Mouse (Mus musculus) kidney, postnatal 0 days (tissue): Measurements from ENCODE around the gene Gm20390. TPM values are rescaled to one million over a fixed set of nuclear protein-coding genes. Genes with fewer than 3 reads are reported as not detected.

Experiments
- ATAC-seq: fragments of 200-750 bp; cut with Nextera tagmentation; replicated peaks from 2 replicates; pipeline ENCODE4 v1.8.0; 2017; ENCODE audit warnings: low read depth, moderate number of reproducible peaks, moderate TSS enrichment, moderate library complexity; ENCODE audit not compliant: low FRiP score
- DNase-seq: peaks from one replicate; pipeline ENCODE4 v3.0.0-alpha.2; 2016; ENCODE audit warnings: low spot score
- H3K27ac ChIP-seq: fragments of 300-500 bp; sonication (generic); 2 replicates; pipeline ENCODE4 v1.5.1; 2014; ENCODE audit warnings: mild to moderate bottlenecking
- H3K27me3 ChIP-seq: fragments of 300-500 bp; sonication (generic); 2 replicates; pipeline ENCODE4 v1.6.1; 2014; ENCODE audit warnings: low read length, mixed read lengths; ENCODE audit not compliant: insufficient read depth
- H3K36me3 ChIP-seq: fragments of 300-500 bp; sonication (generic); 2 replicates; pipeline ENCODE4 v1.6.1; 2014; ENCODE audit warnings: low read length, mixed read lengths; ENCODE audit not compliant: insufficient read depth
- H3K4me1 ChIP-seq: fragments of 300-500 bp; sonication (generic); replicated peaks from 2 replicates; pipeline ENCODE4 v1.6.1; 2014; ENCODE audit warnings: antibody characterized with exemption, low read length, mixed read lengths; ENCODE audit not compliant: insufficient read depth
- H3K4me2 ChIP-seq: fragments of 300-500 bp; sonication (generic); 2 replicates; pipeline ENCODE4 v1.6.1; 2014; ENCODE audit warnings: mild to moderate bottlenecking, low read length, moderate library complexity, mixed read lengths
- H3K4me3 ChIP-seq: fragments of 300-500 bp; sonication (generic); replicated peaks from 2 replicates; pipeline ENCODE4 v1.5.1; 2014; ENCODE audit warnings: low read depth, low read length
- H3K9ac ChIP-seq: fragments of 300-500 bp; sonication (generic); 2 replicates; pipeline ENCODE4 v1.6.1; 2014; ENCODE audit warnings: low read depth, low read length
- H3K9me3 ChIP-seq: fragments of 300-500 bp; sonication (generic); replicated peaks from 2 replicates; pipeline ENCODE4 v1.6.1; 2016; ENCODE audit warnings: low read length, inconsistent platforms, mixed read lengths
- CTCF ChIP-seq: IDR thresholded peaks from 2 replicates; pipeline ENCODE4 v1.5.1; 2016; ENCODE audit warnings: antibody characterized with exemption, low read depth, mild to moderate bottlenecking, moderate library complexity
- WGBS: fragments of 180-500 bp; shearing (Covaris S2); extraction: QIAGEN DNeasy Blood & Tissue Kit; methylation state at CpG from one replicate; pipeline ENCODE4 v1.1.7; 2014; 5-methylcytosine and 5-hydroxymethylcytosine counted together
- polyA plus RNA-seq: library from polyadenylated mRNA; unstranded; fragments of >200 nt; fragmentation: Nextera tagmentation; extraction: Ambion mirVana; gene quantifications from 2 replicates; pipeline ENCODE4 v1.2.1, GENCODE M21; 2015

Gene Gm20390
- polyA plus RNA-seq, 1 experiment from 2014 or later = 353 TPM

DNA sequence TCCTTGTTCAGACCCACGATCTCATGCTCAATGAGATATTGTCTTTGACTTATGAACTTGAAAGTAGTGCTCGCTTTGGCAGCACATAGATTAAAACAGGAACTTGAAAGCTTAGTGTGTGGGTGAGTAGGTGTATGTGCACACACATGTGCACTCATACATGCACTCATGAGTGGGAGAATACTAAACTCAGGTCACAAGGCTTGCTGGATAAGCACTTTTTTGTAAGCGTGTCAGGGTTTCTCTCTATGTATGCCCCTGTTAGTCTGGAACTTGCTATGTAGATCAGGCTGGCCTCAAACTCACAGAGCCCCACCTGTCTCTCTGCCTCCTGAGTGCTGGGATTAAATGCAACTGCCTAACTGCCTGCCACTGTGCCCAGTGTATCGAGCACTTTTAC lies 18.9 kb upstream of the Gm20390 start:
- Histone ChIP-seq H3K9me3 (no peaks in the 10 kb centered on the region), H3K27me3 (no peaks in the 10 kb centered on the region), H3K4me3 (no peak overlapping the region), H3K36me3 (no peaks in the 10 kb centered on the region), H3K27ac (peak overlapping the region; percentile 81; the same call in 1 of the 2 replicates), H3K4me2 (no peak overlapping the region), H3K4me1 (peaks cover 8% of the 10 kb centered on the region; the same call in 1 of the 2 replicates), H3K9ac (no peak overlapping the region)
- no peak for TF ChIP-seq CTCF
- ATAC-seq (no peak), DNase-seq (no peak)
- WGBS = 82% methylated on average over 4 of the region's 4 CpGs

DNA sequence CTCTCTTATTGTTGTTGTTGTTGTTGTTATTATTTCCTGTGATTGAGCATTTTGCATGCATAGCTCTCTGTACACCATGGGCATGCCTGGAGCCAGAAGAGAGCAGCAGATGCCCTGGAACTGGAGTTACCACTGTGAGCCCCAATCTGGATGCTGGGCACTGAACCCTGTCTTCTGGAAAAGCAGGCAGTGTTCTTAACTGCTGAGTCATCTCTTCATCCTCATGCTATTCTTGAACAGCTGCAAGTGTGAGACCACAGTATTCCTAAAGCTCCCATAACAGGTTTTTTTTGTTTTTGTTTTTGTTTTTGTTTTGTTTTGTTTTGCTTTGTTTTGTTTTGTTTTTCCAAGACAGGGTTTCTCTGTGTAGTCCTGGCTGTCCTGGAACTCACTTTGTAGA lies 18.2 kb upstream of the Gm20390 start:
- Histone ChIP-seq H3K9me3 (no peaks in the 10 kb centered on the region), H3K4me1 (peaks cover 8% of the 10 kb centered on the region; the same call in 1 of the 2 replicates), H3K27ac (no peak overlapping the region), H3K27me3 (no peaks in the 10 kb centered on the region), H3K4me3 (no peak overlapping the region), H3K9ac (no peak overlapping the region), H3K4me2 (no peak overlapping the region), H3K36me3 (no peaks in the 10 kb centered on the region)
- no peak for ATAC-seq
- no peak for TF ChIP-seq CTCF
- DNase-seq = no peak

DNA sequence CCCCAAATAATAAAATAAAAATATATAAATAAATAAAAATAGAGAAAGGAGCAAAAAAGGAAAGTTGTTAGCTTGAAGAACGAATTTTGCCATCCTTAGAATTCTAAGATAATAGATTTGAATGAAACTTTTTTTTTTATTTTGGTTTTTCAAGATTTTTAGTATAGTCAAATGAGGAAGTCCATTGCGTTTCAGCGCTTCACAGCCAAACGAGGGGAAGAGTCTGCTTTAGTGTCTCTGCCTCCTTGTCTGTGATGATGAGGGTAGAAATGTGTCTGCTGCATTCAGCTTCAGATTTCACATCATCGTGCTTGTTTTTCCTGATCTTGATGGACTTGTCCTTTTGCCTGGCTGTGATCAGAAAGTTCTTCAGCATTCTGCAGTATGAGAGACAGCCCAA lies 17.2 kb upstream of the Gm20390 start:
- no peak for TF ChIP-seq CTCF

DNA sequence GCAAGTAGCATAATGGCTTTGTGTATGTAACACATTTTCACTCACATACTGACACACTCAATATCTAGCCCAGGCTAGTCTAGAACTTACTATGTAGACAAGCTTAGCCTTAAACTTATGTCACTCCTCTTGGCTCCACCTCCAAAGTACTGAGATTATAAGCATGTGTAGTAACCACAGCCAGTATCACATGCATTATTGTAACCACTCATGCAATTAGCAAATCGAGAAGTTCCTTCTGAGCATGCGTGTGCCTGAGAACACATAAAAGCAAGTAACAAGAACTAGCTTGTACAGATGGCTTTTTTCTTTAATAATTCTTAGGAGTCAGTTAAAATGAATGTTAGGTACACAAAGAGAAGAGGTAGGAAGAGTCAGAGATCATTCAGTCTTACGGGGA lies 16.5 kb upstream of the Gm20390 start:
- peaks cover 8% of the 10 kb centered on the region; the same call in 1 of the 2 replicates for H3K4me1 ChIP-seq
- DNase-seq = no peak
- 85% methylated on average over 3 of the region's 3 CpGs for WGBS

More for the DNA sequence above, 17.2 kb upstream of the Gm20390 start:
- WGBS = 86% methylated on average over 5 of the region's 5 CpGs
- no peak for ATAC-seq
- DNase-seq = no peak
- Histone ChIP-seq H3K4me3 (no peak overlapping the region), H3K9ac (no peak overlapping the region), H3K36me3 (no peaks in the 10 kb centered on the region), H3K27me3 (no peaks in the 10 kb centered on the region), H3K27ac (no peak overlapping the region), H3K4me1 (peaks cover 8% of the 10 kb centered on the region; the same call in 1 of the 2 replicates), H3K4me2 (no peak overlapping the region), H3K9me3 (no peaks in the 10 kb centered on the region)

DNA sequence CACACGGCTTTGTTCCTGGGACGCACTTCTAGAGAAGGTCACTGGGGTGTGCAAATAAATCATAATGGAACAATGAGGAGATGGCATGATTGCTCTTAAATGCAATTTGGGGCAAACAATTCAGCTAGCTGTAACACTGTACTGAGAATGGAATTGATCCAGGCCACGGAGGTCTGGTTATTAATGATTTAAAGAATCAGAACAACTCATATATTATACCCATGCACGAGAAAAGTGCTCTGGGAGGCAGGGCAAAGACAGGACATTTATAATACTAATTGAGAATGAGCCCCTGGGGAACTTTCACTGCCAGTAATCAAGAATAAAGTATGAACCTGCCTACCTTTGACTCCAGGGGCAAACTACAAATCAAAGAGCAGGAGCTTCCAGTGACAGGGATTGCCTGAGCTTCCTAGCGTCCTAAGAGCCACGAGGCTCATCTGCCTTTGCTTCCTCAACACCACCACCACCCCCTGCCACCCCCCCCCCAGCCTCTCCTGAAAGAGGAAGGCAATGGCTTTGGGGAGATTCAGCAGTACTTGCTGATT lies 11.5 kb upstream of the Gm20390 start:
- Histone ChIP-seq H3K4me3 (no peak overlapping the region), H3K4me1 (no peaks in the 10 kb centered on the region), H3K9ac (no peak overlapping the region), H3K4me2 (no peak overlapping the region), H3K9me3 (no peaks in the 10 kb centered on the region), H3K27ac (no peak overlapping the region), H3K27me3 (no peaks in the 10 kb centered on the region), H3K36me3 (no peaks in the 10 kb centered on the region)
- DNase-seq = no peak
- no peak for TF ChIP-seq CTCF
- no peak for ATAC-seq
- 26% methylated on average over 6 of the region's 6 CpGs for WGBS

More for the DNA sequence above, 16.5 kb upstream of the Gm20390 start:
- TF ChIP-seq CTCF = no peak
- no peak overlapping the region for H3K27ac ChIP-seq
- no peak overlapping the region for H3K4me3 ChIP-seq
- H3K36me3 ChIP-seq = no peaks in the 10 kb centered on the region
- H3K27me3 ChIP-seq = no peaks in the 10 kb centered on the region
- no peak for ATAC-seq
- no peak overlapping the region for H3K9ac ChIP-seq
- no peak overlapping the region for H3K4me2 ChIP-seq
- no peaks in the 10 kb centered on the region for H3K9me3 ChIP-seq

DNA sequence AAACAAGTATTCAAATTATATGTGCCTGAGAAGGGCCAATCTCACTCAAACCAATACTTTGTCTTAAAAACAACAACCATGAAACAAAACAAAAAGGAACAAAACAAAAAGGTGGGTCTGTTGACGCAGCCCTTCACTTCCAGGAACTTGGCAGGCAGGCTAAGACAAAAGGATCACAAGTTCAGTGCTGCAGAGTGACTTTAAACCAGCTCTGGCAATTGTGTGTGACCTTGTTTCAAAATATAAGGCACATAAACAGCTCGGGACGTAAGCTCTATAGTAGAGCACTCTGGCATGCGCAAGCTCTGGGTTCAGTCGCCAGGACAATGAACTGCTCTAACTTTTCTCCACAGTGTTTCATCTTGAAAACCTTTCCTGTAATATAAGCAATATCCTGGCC lies 4.9 kb upstream of the Gm20390 start:
- DNase-seq = no peak
- no peaks in the 10 kb centered on the region for H3K27me3 ChIP-seq
- no peaks in the 10 kb centered on the region for H3K4me1 ChIP-seq
- no peak overlapping the region for H3K4me3 ChIP-seq
- no peaks in the 10 kb centered on the region for H3K36me3 ChIP-seq
- H3K4me2 ChIP-seq = no peak overlapping the region
- no peak overlapping the region for H3K27ac ChIP-seq
- H3K9me3 ChIP-seq = no peaks in the 10 kb centered on the region
- TF ChIP-seq CTCF = no peak
- no peak overlapping the region for H3K9ac ChIP-seq
- ATAC-seq = no peak
- 89% methylated on average over 5 of the region's 5 CpGs for WGBS

DNA sequence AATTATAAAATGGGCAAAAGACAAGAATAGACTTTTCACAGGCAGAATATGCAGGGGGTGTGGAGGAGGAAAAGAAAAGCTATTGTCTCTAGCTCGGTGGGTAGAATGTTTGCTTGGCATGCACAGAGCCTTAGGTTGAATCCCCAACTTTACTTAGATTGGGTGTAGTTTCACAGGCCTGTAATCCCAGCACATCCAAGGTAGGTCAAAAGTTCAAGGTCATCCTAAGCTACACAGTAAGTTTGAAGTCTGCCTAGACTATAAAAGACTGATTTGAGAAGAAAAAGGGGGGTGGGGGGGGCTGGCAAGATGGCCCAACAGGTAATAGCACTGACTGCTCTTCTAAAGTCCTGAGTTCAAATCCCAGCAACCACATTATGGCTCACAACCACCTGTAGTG lies 1.7 kb upstream of the Gm20390 start:
- Histone ChIP-seq H3K4me3 (no peak overlapping the region), H3K9ac (no peak overlapping the region), H3K9me3 (no peaks in the 10 kb centered on the region), H3K27me3 (no peaks in the 10 kb centered on the region), H3K4me1 (0 out of 2 replicates have a peak, but pooled peaks cover 3% of the 10 kb centered on the region), H3K4me2 (no peak overlapping the region), H3K36me3 (peaks cover 6% of the 10 kb centered on the region; the same call in 1 of the 2 replicates), H3K27ac (no peak overlapping the region)
- DNase-seq = no peak
- TF ChIP-seq CTCF = no peak
- 62% methylated on average over 1 of the region's 1 CpGs for WGBS
- no peak for ATAC-seq
